Mouse (Mus musculus) cerebellum, adult 9-10 months (tissue): Measurements from ENCODE around the gene Top2b.

Source experiments
- DNase-seq: peaks from one replicate; pipeline ENCODE4 v3.0.0; 2022

Top2b gene

DNA sequence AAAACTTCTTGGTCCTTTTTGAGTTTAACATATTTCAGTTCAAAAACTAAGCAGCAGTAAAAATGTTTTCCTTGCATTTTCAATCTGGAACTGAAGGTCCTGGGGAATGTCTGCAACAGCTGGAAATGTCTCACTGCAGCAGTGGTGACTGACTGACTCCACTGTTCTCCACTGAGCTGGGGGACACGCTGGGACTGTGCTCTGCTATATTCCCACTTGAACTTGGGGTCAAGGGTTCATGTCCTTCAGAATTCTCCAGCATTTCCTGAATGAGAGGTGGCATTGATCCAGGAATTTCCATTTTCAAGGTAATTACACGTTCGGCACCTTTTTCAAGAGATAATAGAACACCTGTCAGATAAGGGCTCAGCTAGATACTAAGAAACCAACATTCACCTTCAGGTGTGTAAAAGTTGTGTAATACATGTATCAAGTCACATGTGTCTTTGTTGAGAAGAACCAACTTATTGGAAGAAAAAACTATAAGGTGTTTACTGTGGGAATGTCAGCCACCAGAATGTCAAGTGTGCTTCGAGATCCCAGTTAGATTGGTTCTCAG lies 67.0 kb downstream of the Top2b start:
- DNase-seq, result no peak

DNA sequence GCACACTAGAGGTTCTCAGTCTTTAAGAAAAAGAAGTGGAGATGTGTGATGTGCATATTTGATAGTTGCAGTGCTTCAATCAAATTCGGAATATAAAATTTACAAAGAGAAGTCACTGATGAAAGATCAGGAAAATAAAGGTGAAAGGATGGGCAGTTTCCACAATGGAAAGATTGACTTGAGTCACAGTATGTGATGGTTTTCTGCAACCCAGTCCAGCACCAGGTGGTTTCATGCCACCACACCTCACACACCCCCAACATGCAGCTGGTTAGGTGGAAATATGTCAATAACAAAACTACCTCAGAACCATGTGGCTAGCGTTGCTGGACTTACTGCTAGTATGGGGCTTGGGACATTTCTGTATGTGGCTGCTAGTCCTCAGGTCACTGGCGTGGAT lies 67.6 kb downstream of the Top2b start:
- DNase-seq, result no peak

DNA sequence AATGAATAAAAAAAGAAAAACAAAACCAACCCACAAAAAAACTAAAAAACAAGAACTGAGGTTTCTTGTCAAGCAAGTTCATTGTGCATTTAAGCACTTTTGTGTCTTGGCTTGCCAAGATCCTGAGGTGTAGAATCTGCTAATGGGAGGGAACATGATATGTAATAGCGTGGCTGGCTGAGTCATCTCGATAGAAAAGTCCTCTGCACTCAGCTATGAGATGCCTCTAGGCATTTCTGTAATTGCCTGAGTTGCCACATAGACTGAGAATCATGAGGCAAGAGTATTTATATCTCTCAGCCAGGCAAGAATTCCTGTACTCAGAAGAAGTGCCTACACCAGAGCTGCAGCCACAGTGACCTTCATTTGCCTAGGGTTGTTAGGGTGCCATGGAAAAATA lies 68.2 kb downstream of the Top2b start:
- no peak for DNase-seq

DNA sequence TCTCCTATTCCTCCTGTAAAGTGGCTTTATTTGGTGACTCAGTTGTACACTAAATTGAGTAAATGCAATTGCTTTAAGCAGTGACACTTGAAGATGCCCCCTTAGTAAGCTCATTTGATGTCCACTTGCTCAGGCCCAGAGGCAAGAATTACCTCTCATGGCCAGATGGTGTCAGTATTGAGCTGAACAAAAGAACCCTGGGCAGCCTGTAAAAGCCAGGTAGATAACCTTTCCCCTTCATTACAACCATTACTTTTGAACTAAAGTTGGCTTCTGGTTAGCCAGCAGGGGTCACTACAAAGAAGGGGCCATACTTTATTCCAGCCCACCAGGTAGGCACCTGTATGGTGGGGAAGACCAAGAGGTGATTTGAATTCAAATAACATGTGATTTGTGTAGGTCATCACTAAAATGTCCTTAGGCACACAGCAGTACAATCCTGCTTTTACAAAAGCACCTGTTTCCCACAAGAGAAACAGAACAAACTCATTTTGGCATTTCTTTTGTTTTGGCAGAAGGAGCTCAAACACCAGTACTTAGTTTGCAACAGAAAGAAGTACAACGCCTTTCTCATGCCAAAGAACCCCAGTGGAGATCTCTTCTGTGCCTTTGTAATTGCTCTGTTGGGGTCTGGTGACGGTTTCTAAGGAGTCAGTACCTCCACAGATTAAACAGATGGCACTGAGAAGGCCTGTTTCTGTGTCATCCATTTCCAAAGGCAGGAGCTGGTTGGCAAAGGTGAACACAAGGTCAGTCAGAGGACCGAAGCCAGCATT lies 69.6 kb downstream of the Top2b start:
- peak; percentile 82 for DNase-seq

DNA sequence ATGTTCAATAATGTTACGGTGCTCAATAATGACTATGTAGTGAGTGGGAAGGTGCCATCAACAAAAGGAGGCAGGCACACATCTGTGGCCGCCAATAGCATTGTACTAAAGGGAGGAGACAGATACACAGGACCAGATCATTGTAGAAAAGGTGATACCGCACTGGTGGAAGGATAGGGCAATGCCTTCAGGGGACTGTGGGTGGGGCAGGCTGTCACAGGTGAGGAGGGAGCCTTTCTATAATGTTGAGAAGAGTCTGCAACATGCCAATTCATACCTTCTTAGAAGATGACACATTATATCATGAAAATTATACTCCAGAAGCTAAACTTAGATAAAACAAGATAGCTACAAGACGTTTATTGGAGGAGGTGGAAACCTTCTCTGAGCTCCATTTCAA lies 72.4 kb downstream of the Top2b start:
- no peak for DNase-seq

DNA sequence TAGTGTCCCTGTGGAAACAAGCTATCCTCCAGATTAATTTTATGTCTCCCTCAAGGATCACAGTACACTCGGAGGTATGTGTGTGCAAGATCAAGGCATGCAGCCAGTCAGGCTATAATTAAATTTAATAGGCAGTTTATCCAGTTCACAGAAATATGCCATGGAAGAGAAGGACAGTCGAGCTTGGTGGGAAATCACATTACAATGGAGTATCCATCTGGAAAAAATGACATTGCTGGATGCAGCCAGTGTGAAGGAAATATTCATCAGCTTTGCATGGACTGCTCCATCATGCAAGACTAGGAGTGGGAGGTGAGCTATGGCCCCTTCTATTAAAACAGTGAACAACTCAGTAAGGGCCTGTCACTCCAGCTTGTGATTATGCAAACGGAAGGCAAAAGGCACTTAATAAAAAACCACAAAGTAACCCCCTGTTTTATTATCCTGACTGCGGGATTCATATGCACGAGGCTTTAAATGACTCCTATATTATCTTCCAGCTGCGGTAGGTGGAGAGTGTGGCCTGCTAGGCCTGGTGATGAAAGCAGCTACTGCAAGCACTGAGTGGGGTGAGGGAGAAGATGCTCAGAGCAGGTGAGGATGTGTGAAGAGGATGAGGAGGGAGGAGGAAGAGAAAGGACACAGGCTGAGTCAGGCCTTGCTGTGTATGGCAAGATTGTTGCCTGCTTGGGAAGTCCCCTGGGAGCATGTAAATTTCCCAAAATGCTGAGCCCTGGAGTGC lies 74.6 kb downstream of the Top2b start:
- no peak for DNase-seq

DNA sequence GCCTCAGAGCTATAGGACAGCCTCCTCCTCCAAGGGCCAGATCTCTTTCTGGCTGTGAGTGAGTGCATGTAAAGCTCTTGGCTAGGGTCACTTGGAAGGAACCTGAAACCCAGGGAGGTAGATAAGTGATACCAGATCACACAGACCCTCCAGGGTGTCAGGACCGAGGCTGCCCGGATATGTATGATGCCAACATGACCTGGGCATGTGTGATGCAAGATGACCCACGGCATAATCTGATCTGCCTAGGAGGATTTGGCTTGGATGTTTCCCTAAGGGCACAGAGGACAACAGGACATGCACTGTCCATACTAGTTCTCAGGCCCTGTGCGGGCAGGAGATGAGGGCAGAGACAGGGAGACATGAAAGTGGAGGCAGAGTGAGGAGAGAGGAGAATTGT lies 79.9 kb downstream of the Top2b start:
- no peak for DNase-seq

DNA sequence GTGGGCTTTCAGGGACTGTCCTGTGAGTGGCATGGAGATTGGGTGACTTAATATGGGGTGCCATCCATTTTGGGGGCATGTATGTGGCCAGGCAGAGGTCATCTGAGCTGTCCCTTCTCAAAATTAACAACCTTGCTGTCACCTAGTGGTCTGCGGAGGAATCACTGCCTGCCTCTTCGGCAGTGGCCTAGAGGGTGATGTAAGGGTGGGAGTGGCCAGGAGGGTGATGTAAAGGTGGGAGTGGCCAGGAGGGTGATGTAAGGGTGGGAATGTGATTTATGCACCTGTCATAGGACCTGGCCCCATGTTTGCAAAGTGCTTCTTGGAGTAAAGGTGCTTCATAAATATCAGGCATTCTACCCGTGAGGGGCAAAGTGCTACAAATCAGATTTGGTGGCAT lies 82.6 kb downstream of the Top2b start:
- no peak for DNase-seq

DNA sequence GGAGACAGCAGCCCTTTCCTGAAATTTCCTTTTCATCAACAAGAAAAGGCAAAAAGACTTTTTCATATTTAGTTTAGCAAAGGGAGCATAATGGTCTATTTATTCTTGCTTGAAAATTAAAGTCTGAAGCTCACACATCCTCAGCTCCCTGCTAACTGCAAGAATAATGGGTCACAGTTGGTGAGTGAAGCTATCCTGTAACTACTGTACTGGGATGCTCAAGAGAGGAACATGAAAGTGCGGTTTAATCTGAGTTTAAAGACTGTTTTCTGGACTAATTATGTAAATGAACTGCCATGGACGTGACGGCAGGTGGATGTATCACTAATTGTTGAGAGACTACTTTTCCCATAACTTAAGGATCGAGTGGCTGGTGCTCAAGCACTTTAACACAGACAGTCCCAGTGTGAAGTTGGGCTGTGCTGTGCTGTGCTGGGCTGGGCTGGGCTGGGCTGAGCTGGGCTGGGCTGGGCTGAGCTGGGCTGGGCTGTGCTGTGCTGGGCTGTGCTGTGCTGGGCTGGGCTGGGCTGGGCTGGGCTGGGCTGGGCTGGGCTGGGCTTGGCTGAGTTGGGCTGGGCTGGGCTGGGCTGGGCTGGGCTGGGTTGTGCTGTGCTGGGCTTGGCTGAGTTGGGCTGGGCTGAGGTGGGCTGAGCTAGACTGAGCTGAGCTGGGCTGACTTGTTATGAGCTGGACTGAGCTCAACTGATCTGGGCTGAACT lies 83.4 kb downstream of the Top2b start:
- DNase-seq, result no peak

DNA sequence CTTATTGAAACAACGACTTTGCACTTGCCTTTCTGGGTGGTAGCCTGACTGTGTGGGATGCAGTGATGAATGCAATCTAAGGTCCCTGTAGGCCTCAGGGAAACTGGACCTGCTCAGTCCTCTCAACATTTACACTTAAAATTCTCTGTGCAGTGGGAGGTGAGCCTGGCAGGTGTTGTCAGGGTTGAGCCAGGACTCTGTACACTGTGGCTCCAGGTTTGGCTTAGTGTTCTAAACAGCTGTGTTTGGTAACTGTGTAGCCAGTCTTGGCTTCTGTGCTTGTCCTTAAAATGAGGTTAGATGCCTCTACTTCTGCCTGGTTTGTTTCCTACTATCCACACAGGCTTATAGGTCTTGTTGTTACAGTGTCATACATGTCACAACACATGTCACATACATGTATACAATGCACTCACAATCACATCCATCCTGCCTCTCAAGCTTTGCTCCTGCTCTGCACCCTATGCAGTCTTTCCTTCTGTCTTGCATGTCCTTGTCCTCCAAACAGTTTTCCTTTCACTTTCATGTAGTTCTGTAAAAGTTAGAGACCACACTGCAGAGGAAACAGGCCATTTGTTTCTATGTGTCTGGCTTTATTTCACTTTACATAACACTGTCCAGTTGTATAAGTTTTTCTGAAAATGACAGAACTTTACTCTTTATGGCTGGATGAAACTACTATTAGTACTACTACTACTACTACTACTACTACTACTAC lies 113.8 kb downstream of the Top2b start:
- no peak for DNase-seq

DNA sequence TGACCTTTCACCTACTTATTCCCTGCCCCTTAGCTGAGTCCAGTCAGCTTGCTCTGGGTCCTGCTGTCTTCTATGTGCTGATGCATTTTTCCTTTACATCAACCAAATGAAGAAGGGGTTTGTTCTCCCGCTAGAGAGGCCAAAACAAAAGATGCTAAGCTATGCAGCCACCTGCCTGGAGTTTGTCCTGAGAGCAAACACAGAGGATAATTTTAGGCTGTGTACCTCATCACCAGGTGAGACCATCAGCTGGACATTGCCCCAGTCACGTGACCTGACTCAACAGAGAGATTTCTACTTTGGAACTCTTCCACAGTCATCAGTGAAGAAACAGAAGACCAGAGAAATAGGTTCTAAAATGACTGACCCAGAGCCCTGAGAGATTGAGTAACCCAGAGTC lies 114.5 kb downstream of the Top2b start:
- no peak for DNase-seq

DNA sequence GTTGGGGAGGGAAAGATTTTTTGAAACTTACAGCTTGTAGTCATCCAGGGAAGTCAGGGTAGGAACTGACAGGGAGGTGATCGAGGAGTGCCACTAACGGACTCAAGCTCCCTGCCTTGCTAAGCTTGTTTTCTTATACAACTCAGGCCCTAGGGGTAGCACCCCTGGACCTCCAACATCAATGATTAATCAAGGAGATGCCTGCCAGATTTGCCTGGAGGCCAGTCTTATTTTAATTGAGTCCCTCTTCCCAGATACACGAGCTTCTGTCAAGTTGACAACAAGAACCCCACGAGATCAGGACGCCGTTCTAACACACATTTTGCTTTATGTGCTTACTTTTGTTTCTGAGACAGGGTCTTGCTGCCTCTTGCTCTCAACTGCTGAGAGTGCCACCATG lies 115.6 kb downstream of the Top2b start:
- no peak for DNase-seq

DNA sequence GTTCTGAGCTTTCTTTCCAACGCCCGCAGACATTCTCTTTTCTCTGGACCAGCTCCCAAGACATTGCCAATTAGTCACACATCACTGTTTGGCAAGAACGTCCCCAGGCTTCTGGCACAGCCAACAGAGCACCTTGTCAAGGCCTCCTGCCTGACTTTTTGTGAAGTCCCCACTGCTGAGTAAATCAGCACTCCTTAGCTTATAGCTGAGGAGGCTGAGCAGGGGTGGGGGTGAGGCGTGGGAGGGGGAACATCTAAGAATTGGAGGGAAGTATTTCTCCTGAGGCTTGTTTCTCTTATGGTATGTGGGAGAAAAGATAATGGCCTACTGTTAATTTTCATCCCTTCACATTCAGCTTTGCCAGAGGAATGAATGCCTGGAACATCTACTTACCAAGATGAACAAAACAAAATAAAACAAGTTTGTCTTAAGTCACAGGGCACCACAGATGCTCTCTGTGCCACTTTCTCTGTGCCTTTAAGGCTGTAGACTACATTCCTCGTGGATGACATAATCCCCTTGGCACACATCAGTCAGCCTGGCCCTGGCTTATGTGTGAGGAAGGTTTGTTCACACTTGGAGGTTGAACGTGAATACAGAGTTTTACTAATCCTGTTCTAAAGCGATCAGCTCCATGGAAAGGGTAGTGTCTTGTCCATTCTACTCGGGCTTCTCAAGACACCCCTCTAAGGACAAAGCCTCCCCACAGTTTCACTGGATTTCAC lies 118.8 kb downstream of the Top2b start:
- peak; percentile 44 for DNase-seq
